Mouse (Mus musculus) MEL (cell line): ENCODE measurements around the gene Fyttd1. TPM values are rescaled to one million over a fixed set of nuclear protein-coding genes. Genes with fewer than 3 reads are reported as not detected.

Source experiments
- DNase-seq: peaks from one replicate; pipeline ENCODE4 v3.0.0; 2011; ENCODE audit warnings: low read depth, low spot score
- H3K27ac ChIP-seq: 2 replicates; pipeline ENCODE4 v1.5.1; 2012; ENCODE audit warnings: low read depth, mild to moderate bottlenecking, control low read depth, low read length, moderate library complexity; ENCODE audit not compliant: control insufficient read depth
- H3K27me3 ChIP-seq, 2 experiments: fragments of 150-350 bp in 1 of 2; sonication (generic) in 1 of 2; 2 replicates each; pipeline ENCODE4 v1.6.1; 2012; ENCODE audit warnings: low read length in 2 of 2, mild to moderate bottlenecking in 2 of 2, improper control_type of control experiment in 1 of 2, moderate library complexity in 1 of 2; ENCODE audit not compliant: insufficient read depth in 2 of 2, control insufficient read depth in 1 of 2
- H3K36me3 ChIP-seq, 2 experiments: 2 replicates each; pipeline ENCODE4 v1.6.1; 2012 to 2014; ENCODE audit warnings: low read length in 2 of 2, improper control_type of control experiment in 1 of 2, inconsistent platforms in 1 of 2, mild to moderate bottlenecking in 1 of 2; ENCODE audit not compliant: insufficient read depth in 2 of 2, control insufficient read depth in 1 of 2
- H3K4me1 ChIP-seq, 2 experiments: fragments of 150-350 bp in 1 of 2; sonication (generic) in 1 of 2; 2 replicates each; pipeline ENCODE4 v1.6.1; 2012; ENCODE audit warnings: low read length in 2 of 2, improper control_type of control experiment in 1 of 2, mild to moderate bottlenecking in 1 of 2; ENCODE audit not compliant: insufficient read depth in 2 of 2, control insufficient read depth in 1 of 2
- H3K4me3 ChIP-seq, 2 experiments: fragments of 150-350 bp in 1 of 2; sonication (generic) in 1 of 2; 2 replicates each; pipeline ENCODE4 v1.5.1; 2012; ENCODE audit warnings: low read depth in 2 of 2, low read length in 2 of 2, mild to moderate bottlenecking in 2 of 2, moderate library complexity in 2 of 2, control low read depth in 1 of 2, improper control_type of control experiment in 1 of 2; ENCODE audit not compliant: control insufficient read depth in 1 of 2, insufficient read depth in 1 of 2
- H3K79me2 ChIP-seq: 2 replicates; pipeline ENCODE4 v1.6.1; 2012; ENCODE audit warnings: mild to moderate bottlenecking, low read length, moderate library complexity; ENCODE audit not compliant: control insufficient read depth, poor library complexity, insufficient read depth
- H3K9ac ChIP-seq: 2 replicates; pipeline ENCODE4 v1.6.1; 2012; ENCODE audit warnings: low read depth, mild to moderate bottlenecking, control low read depth, low read length, moderate library complexity; ENCODE audit not compliant: control insufficient read depth, poor library complexity, severe bottlenecking
- H3K9me3 ChIP-seq: fragments of 150-350 bp; sonication (generic); replicated peaks from 2 replicates; pipeline ENCODE4 v1.6.1; 2012; ENCODE audit warnings: mild to moderate bottlenecking, low read length, improper control_type of control experiment, moderate library complexity; ENCODE audit not compliant: insufficient read depth
- BHLHE40 ChIP-seq: IDR thresholded peaks from 2 replicates; pipeline ENCODE4 v1.6.1; 2012; ENCODE audit warnings: low read depth, mild to moderate bottlenecking, inconsistent platforms, low read length, improper control_type of control experiment, borderline replicate concordance
- CHD1 ChIP-seq: IDR thresholded peaks from 2 replicates; pipeline ENCODE4 v1.6.1; 2012; ENCODE audit warnings: low read depth, mild to moderate bottlenecking, inconsistent platforms, low read length, improper control_type of control experiment
- CTCF ChIP-seq, 3 experiments: IDR thresholded peaks in 2 of 3; conservative IDR thresholded peaks in 1 of 3; 2 replicates each; pipeline ENCODE4 v1.5.1; 2011 to 2012; ENCODE audit warnings: low read length in 3 of 3, low read depth in 2 of 3, mild to moderate bottlenecking in 2 of 3, improper control_type of control experiment in 1 of 3, inconsistent platforms in 1 of 3, mixed read lengths in 1 of 3, moderate library complexity in 1 of 3; ENCODE audit not compliant: control insufficient read depth in 1 of 3, insufficient read depth in 1 of 3, poor library complexity in 1 of 3, severe bottlenecking in 1 of 3
- E2F4 ChIP-seq: IDR thresholded peaks from 2 replicates; pipeline ENCODE4 v1.6.1; 2011; ENCODE audit warnings: low read depth, low read length, improper control_type of control experiment, borderline replicate concordance
- GABPA ChIP-seq: IDR thresholded peaks from 2 replicates; pipeline ENCODE4 v1.6.1; 2012; ENCODE audit warnings: low read depth, mild to moderate bottlenecking, inconsistent platforms, low read length, improper control_type of control experiment, moderate library complexity
- GATA1 ChIP-seq: IDR thresholded peaks from 2 replicates; pipeline ENCODE4 v1.6.1; 2011; ENCODE audit warnings: low read depth, low read length, improper control_type of control experiment
- KAT2A ChIP-seq: conservative IDR thresholded peaks from 2 replicates; pipeline ENCODE4 v1.6.1; 2012; ENCODE audit warnings: low read depth, low read length, improper control_type of control experiment, inconsistent platforms
- MAX ChIP-seq: IDR thresholded peaks from 2 replicates; pipeline ENCODE4 v1.6.1; 2011; ENCODE audit warnings: low read length, improper control_type of control experiment
- MAZ ChIP-seq: IDR thresholded peaks from 2 replicates; pipeline ENCODE4 v1.6.1; 2012; ENCODE audit warnings: low read depth, mild to moderate bottlenecking, inconsistent platforms, low read length, improper control_type of control experiment
- MEF2A ChIP-seq: IDR thresholded peaks from 2 replicates; pipeline ENCODE4 v1.6.1; 2014; ENCODE audit warnings: low read depth, mild to moderate bottlenecking, inconsistent platforms, low read length, improper control_type of control experiment; ENCODE audit not compliant: poor library complexity, insufficient replicate concordance, severe bottlenecking; ENCODE audit errors: extremely low read depth
- NELFE ChIP-seq: IDR thresholded peaks from 2 replicates; pipeline ENCODE4 v1.6.1; 2011; ENCODE audit warnings: low read depth, low read length, improper control_type of control experiment
- NRF1 ChIP-seq: IDR thresholded peaks from 2 replicates; pipeline ENCODE4 v1.6.1; 2014; ENCODE audit warnings: low read depth, mild to moderate bottlenecking, inconsistent platforms, low read length, improper control_type of control experiment, moderate library complexity; ENCODE audit not compliant: poor library complexity, insufficient read depth, severe bottlenecking
- POLR2A ChIP-seq, 2 experiments: IDR thresholded peaks; 2 replicates each; pipeline ENCODE4 v1.6.1; 2011 to 2012; ENCODE audit warnings: low read length in 2 of 2, mild to moderate bottlenecking in 2 of 2, control low read depth in 1 of 2, improper control_type of control experiment in 1 of 2, low read depth in 1 of 2, moderate library complexity in 1 of 2; ENCODE audit not compliant: control insufficient read depth in 1 of 2, insufficient read depth in 1 of 2, poor library complexity in 1 of 2
- POLR2AphosphoS2 ChIP-seq: IDR thresholded peaks from 2 replicates; pipeline ENCODE4 v1.6.1; 2011; ENCODE audit warnings: low read length, improper control_type of control experiment
- RAD21 ChIP-seq: IDR thresholded peaks from 2 replicates; pipeline ENCODE4 v1.6.1; 2011; ENCODE audit warnings: mild to moderate bottlenecking, low read depth, low read length, improper control_type of control experiment
- RCOR1 ChIP-seq: IDR thresholded peaks from 2 replicates; pipeline ENCODE4 v1.6.1; 2012; ENCODE audit warnings: low read depth, mild to moderate bottlenecking, inconsistent platforms, low read length, improper control_type of control experiment
- SIN3A ChIP-seq: IDR thresholded peaks from 2 replicates; pipeline ENCODE4 v1.6.1; 2012; ENCODE audit warnings: low read length, improper control_type of control experiment, inconsistent platforms
- SMC3 ChIP-seq: IDR thresholded peaks from 2 replicates; pipeline ENCODE4 v1.6.1; 2011; ENCODE audit warnings: low read depth, low read length, improper control_type of control experiment
- TAL1 ChIP-seq: IDR thresholded peaks from 2 replicates; pipeline ENCODE4 v1.6.1; 2012; ENCODE audit warnings: mild to moderate bottlenecking, inconsistent platforms, low read length, moderate library complexity, mixed read lengths
- TBP ChIP-seq: IDR thresholded peaks from 2 replicates; pipeline ENCODE4 v1.8.0; 2011; ENCODE audit warnings: low read depth, low read length, improper control_type of control experiment
- USF1 ChIP-seq: IDR thresholded peaks from 2 replicates; pipeline ENCODE4 v1.6.1; 2014; ENCODE audit warnings: low read depth, mild to moderate bottlenecking, inconsistent platforms, low read length, improper control_type of control experiment, moderate library complexity
- USF2 ChIP-seq, 2 experiments: IDR thresholded peaks; 2 replicates each; pipeline ENCODE4 v1.6.1; 2011 to 2012; ENCODE audit warnings: improper control_type of control experiment in 2 of 2, low read length in 2 of 2, borderline replicate concordance in 1 of 2, inconsistent platforms in 1 of 2, low read depth in 1 of 2, mild to moderate bottlenecking in 1 of 2; ENCODE audit not compliant: insufficient read depth in 1 of 2
- ZC3H11A ChIP-seq: IDR thresholded peaks from 2 replicates; pipeline ENCODE4 v1.6.1; 2012; ENCODE audit warnings: low read depth, mild to moderate bottlenecking, inconsistent platforms, low read length, improper control_type of control experiment
- ZMIZ1 ChIP-seq: IDR thresholded peaks from 2 replicates; pipeline ENCODE4 v1.6.1; 2012; ENCODE audit warnings: low read depth, mild to moderate bottlenecking, inconsistent platforms, low read length, improper control_type of control experiment, moderate library complexity
- ZNF384 ChIP-seq: IDR thresholded peaks from 2 replicates; pipeline ENCODE4 v1.6.1; 2012; ENCODE audit warnings: low read depth, mild to moderate bottlenecking, inconsistent platforms, low read length, improper control_type of control experiment
- polyA plus RNA-seq, 2 experiments: library from polyadenylated mRNA; stranded (reverse) in 1 of 2; unstranded in 1 of 2; fragments of >175 nt in 1 of 2; fragments of >200 nt in 1 of 2; gene quantifications; 2 replicates each; pipeline versions ENCODE4 v1.2.1 to v1.2.4; 2012; ENCODE audit warnings: low replicate concordance in 2 of 2, low read depth in 1 of 2; ENCODE audit not compliant: insufficient read length in 2 of 2, insufficient read depth in 1 of 2, missing spikeins in 1 of 2
- total RNA-seq: library from RNA; depleted of rRNA; stranded (reverse); fragments of 300-350 nt; gene quantifications from 2 replicates; pipeline ENCODE4 v1.2.3, GENCODE M21; 2012

Fyttd1 gene
- total and polyA plus RNA-seq, 3 experiments: 44.3 to 76.0 TPM; not detected in 1

DNA sequence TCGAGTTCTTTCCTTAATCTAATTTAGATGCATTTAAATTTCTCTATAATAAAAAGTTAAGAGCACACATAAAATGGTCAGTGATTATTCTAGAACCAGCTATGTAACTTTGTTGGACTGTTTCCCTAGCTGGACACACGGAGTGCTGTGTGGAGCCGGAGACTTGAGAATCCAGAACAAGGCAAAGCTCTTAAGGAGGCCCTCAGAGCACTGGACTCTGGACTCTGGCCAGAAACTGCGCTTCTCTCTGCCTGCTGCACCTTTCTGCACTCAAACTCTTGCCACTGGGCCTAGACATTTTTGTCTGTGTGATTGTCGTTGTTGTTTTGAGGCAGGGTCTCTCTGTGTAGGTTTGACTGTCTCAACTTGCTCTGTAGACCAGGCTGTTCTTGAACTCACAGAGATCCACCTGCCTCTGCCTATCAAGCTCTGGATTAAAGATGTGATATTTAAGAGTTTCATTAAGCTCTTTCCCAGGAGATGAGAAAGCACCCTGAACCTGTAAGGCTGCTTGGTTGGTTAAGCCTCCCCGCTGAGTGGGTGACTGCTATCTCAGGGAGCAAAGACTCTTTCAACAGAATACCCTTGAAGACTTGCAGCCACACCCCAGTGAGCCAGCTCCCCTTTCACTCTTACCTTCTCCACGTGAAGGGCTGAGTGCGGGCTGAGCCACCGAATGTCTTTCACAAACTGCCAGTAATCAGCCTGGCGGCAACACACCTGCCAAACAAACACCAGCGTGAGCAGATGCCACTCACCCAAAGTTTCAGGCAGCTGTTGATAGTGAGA is 28.1 kb upstream of the Fyttd1 start:
- no peaks in the 10 kb centered on the region for H3K27me3 ChIP-seq
- TF ChIP-seq ZNF384: no peak
- no peak for TF ChIP-seq BHLHE40
- TF ChIP-seq MAX: no peak
- no peak for TF ChIP-seq CHD1
- no peak for TF ChIP-seq MEF2A
- no peak for TF ChIP-seq USF2 (IDR thresholded peaks at IDR 0.05; ENCODE audit: borderline replicate concordance in 1 of 2, insufficient read depth in 1 of 2, low read depth in 1 of 2, low read length in 2 of 2)
- no peak for TF ChIP-seq NRF1
- no peak for TF ChIP-seq USF1
- no peak for TF ChIP-seq E2F4
- no peak for TF ChIP-seq ZMIZ1
- TF ChIP-seq POLR2AphosphoS2: no peak
- TF ChIP-seq RCOR1: no peak
- no peak for TF ChIP-seq ZC3H11A
- TF ChIP-seq MAZ: no peak
- TF ChIP-seq KAT2A: no peak
- no peak for DNase-seq
- H3K79me2 ChIP-seq: no peaks in the 10 kb centered on the region
- H3K27ac ChIP-seq: no peak overlapping the region
- H3K4me1 ChIP-seq: peaks cover 0 to under 1% of the 10 kb centered on the region in 2 experiments; a peak in 2 of 4 replicates
- no peaks in the 10 kb centered on the region for H3K9me3 ChIP-seq
- no peak overlapping the region for H3K4me3 ChIP-seq
- H3K9ac ChIP-seq: no peak overlapping the region
- peaks cover 0 to under 1% of the 10 kb centered on the region in 2 experiments; a peak in 2 of 4 replicates for H3K36me3 ChIP-seq

DNA sequence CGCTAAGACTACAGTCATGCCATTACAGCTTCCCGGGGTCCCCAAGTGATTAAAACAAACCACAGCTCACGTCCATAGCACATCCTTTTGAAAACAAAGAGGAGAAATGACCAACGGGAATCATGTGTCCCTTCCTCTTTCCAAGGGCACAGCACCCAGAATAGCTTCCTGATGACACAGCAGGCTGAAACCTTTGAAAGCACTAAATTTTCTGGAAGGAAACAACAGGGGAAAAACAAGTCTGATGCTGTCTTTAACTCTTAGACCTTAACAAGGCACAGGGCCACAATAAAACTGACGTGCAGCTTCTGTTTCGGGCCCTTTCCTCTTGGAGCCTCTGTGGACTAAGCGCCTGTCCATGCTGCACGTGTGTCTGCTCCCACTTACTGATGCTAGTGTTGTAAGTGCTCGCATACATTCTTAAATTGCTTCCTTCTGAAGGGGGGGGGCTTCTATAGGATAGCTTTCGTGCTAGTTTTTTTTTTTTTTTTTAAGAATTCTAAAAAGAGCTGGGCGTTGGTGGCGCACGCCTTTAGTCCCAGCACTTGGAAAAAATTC is 23.7 kb upstream of the Fyttd1 start:
- TF ChIP-seq TBP: no peak
- no peak for TF ChIP-seq MAZ
- TF ChIP-seq GABPA: no peak
- TF ChIP-seq MAX: no peak
- TF ChIP-seq POLR2A (IDR thresholded peaks at IDR 0.05; ENCODE audit: control insufficient read depth in 1 of 2, insufficient read depth in 1 of 2, low read depth in 1 of 2, low read length in 2 of 2, poor library complexity in 1 of 2): no peak
- no peak for TF ChIP-seq NELFE
- TF ChIP-seq TAL1: no peak
- no peak for TF ChIP-seq USF1
- no peak for TF ChIP-seq KAT2A
- no peak for TF ChIP-seq SIN3A
- no peak for TF ChIP-seq BHLHE40
- no peak for TF ChIP-seq GATA1
- TF ChIP-seq RAD21: no peak
- TF ChIP-seq POLR2AphosphoS2: no peak
- no peak for TF ChIP-seq RCOR1
- TF ChIP-seq NRF1: no peak
- TF ChIP-seq CTCF (IDR thresholded peaks at IDR 0.05 in 2 of 3, conservative IDR thresholded peaks at IDR 0.05 in 1 of 3; ENCODE audit: control insufficient read depth in 1 of 3, insufficient read depth in 1 of 3, low read depth in 2 of 3, low read length in 3 of 3, poor library complexity in 1 of 3, severe bottlenecking in 1 of 3): no peak
- TF ChIP-seq SMC3: no peak
- Histone ChIP-seq H3K27me3 (no peaks in the 10 kb centered on the region), H3K4me3 (no peak overlapping the region), H3K27ac (no peak overlapping the region), H3K4me1 (peaks cover 0 to 3% of the 10 kb centered on the region in 2 experiments; a peak in 2 of 4 replicates), H3K79me2 (no peaks in the 10 kb centered on the region), H3K36me3 (peaks cover 0 to 5% of the 10 kb centered on the region in 2 experiments; a peak in 3 of 4 replicates), H3K9me3 (no peaks in the 10 kb centered on the region), H3K9ac (no peak overlapping the region)
- DNase-seq: no peak
